Mouse (Mus musculus) MEL (cell line): ENCODE data around the gene Rab7. TPM values are rescaled to one million over a fixed set of nuclear protein-coding genes. Genes with fewer than 3 reads are reported as not detected.
"Not testable (repeated sequence)": the region's sequence is repeated elsewhere in the genome, so short reads cannot be mapped to it uniquely, and the experiment has no call there.

ENCODE experiments used
- DNase-seq: peaks from one replicate; pipeline ENCODE4 v3.0.0; 2011; ENCODE audit warnings: low read depth, low spot score
- H3K27ac ChIP-seq: 2 replicates; pipeline ENCODE4 v1.5.1; 2012; ENCODE audit warnings: low read depth, mild to moderate bottlenecking, control low read depth, low read length, moderate library complexity; ENCODE audit not compliant: control insufficient read depth
- H3K27me3 ChIP-seq, 2 experiments: fragments of 150-350 bp in 1 of 2; sonication (generic) in 1 of 2; 2 replicates each; pipeline ENCODE4 v1.6.1; 2012; ENCODE audit warnings: low read length in 2 of 2, mild to moderate bottlenecking in 2 of 2, improper control_type of control experiment in 1 of 2, moderate library complexity in 1 of 2; ENCODE audit not compliant: insufficient read depth in 2 of 2, control insufficient read depth in 1 of 2
- H3K36me3 ChIP-seq, 2 experiments: 2 replicates each; pipeline ENCODE4 v1.6.1; 2012 to 2014; ENCODE audit warnings: low read length in 2 of 2, improper control_type of control experiment in 1 of 2, inconsistent platforms in 1 of 2, mild to moderate bottlenecking in 1 of 2; ENCODE audit not compliant: insufficient read depth in 2 of 2, control insufficient read depth in 1 of 2
- H3K4me1 ChIP-seq, 2 experiments: fragments of 150-350 bp in 1 of 2; sonication (generic) in 1 of 2; 2 replicates each; pipeline ENCODE4 v1.6.1; 2012; ENCODE audit warnings: low read length in 2 of 2, improper control_type of control experiment in 1 of 2, mild to moderate bottlenecking in 1 of 2; ENCODE audit not compliant: insufficient read depth in 2 of 2, control insufficient read depth in 1 of 2
- H3K4me3 ChIP-seq, 2 experiments: fragments of 150-350 bp in 1 of 2; sonication (generic) in 1 of 2; 2 replicates each; pipeline ENCODE4 v1.5.1; 2012; ENCODE audit warnings: low read depth in 2 of 2, low read length in 2 of 2, mild to moderate bottlenecking in 2 of 2, moderate library complexity in 2 of 2, control low read depth in 1 of 2, improper control_type of control experiment in 1 of 2; ENCODE audit not compliant: control insufficient read depth in 1 of 2, insufficient read depth in 1 of 2
- H3K79me2 ChIP-seq: 2 replicates; pipeline ENCODE4 v1.6.1; 2012; ENCODE audit warnings: mild to moderate bottlenecking, low read length, moderate library complexity; ENCODE audit not compliant: control insufficient read depth, poor library complexity, insufficient read depth
- H3K9ac ChIP-seq: 2 replicates; pipeline ENCODE4 v1.6.1; 2012; ENCODE audit warnings: low read depth, mild to moderate bottlenecking, control low read depth, low read length, moderate library complexity; ENCODE audit not compliant: control insufficient read depth, poor library complexity, severe bottlenecking
- H3K9me3 ChIP-seq: fragments of 150-350 bp; sonication (generic); replicated peaks from 2 replicates; pipeline ENCODE4 v1.6.1; 2012; ENCODE audit warnings: mild to moderate bottlenecking, low read length, improper control_type of control experiment, moderate library complexity; ENCODE audit not compliant: insufficient read depth
- NRF1 ChIP-seq: IDR thresholded peaks from 2 replicates; pipeline ENCODE4 v1.6.1; 2014; ENCODE audit warnings: low read depth, mild to moderate bottlenecking, inconsistent platforms, low read length, improper control_type of control experiment, moderate library complexity; ENCODE audit not compliant: poor library complexity, insufficient read depth, severe bottlenecking
- TAL1 ChIP-seq: IDR thresholded peaks from 2 replicates; pipeline ENCODE4 v1.6.1; 2012; ENCODE audit warnings: mild to moderate bottlenecking, inconsistent platforms, low read length, moderate library complexity, mixed read lengths
- polyA plus RNA-seq, 2 experiments: library from polyadenylated mRNA; stranded (reverse) in 1 of 2; unstranded in 1 of 2; fragments of >175 nt in 1 of 2; fragments of >200 nt in 1 of 2; gene quantifications; 2 replicates each; pipeline versions ENCODE4 v1.2.1 to v1.2.4; 2012; ENCODE audit warnings: low replicate concordance in 2 of 2, low read depth in 1 of 2; ENCODE audit not compliant: insufficient read length in 2 of 2, insufficient read depth in 1 of 2, missing spikeins in 1 of 2
- total RNA-seq: library from RNA; depleted of rRNA; stranded (reverse); fragments of 300-350 nt; gene quantifications from 2 replicates; pipeline ENCODE4 v1.2.3, GENCODE M21; 2012; rRNA removed

Gene Rab7
- total and polyA plus RNA-seq, 3 experiments = 47.6 to 362 (median 234) TPM

DNA sequence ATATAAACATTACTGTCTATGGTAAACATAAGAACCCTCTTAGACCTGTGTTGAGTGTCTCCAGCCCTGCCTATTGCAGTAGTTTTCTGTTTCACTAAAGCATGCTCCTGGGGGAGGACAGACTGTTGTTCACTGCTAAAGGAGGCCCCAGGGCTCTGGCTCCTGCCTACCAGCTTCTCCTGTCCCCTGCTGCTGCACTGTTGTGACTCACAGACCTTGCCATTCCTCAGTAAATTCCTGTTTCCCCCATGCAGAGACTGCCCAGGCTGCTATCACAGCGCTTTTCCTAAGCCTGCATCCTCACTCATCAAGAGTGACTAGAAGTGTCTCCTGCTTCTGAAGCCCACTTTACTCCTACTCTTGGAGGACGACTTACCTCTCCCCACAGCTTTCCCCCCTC lies 75.0 kb downstream of the Rab7 start (continued):
- TF ChIP-seq TAL1 = no peak

DNA sequence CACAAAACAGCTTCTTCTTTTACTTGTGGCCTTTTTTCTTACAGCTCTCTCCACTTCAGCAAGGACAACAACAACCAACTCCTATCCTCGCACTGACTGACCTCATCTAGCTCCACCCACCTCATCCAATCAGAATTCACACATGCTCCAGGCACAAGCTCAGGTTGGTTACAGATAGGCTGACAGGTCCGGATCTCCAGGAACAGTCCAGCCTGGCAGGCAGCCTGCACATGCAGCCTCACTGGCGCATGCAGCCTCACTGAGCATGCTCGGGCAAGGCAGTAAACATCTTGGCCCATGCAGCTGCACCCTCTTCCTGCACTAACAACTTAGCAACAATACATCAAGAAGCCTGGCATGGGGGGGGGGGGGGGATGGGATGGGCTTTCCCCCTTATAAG lies 82.6 kb downstream of the Rab7 start:
- DNase-seq = peak; percentile 47
- not testable (repeated sequence) for H3K4me3 ChIP-seq, H3K9ac ChIP-seq
- TF ChIP-seq NRF1 = peak; percentile 65; the same call in 1 of the 2 replicates
- TF ChIP-seq, all 39 proteins: peak for 1; not testable (repeated sequence) for 38
- H3K27me3 ChIP-seq, H3K4me1 ChIP-seq, H3K9me3 ChIP-seq, H3K79me2 ChIP-seq, H3K36me3 ChIP-seq, H3K27ac ChIP-seq: not testable (repeated sequence)

Other genes with a start within 250 kb of the Rab7 start
- 3.1 and 4.0 TPM in 2 replicates for gene Rab43, start 233.1 kb downstream of the Rab7 start, total RNA-seq
- gene Rab43, start 233.1 kb downstream of the Rab7 start, polyA plus RNA-seq = 10 to 100 TPM in 1 of 2 experiments, not detected in 1; 13.2 TPM
- gene Gm45140, start 209.5 kb downstream of the Rab7 start, total RNA-seq = 9.6 and 9.9 TPM in 2 replicates
- gene Gm45140, start 209.5 kb downstream of the Rab7 start, polyA plus RNA-seq = 10 to 100 TPM in 1 of 2 experiments, not detected in 1; 26.2 TPM
- 60.5 and 64.5 TPM in 2 replicates for gene Isy1, start 206.5 kb downstream of the Rab7 start, total RNA-seq
- 100 to 1,000 TPM in 1 of 2 experiments, not detected in 1; 115 TPM for gene Isy1, start 206.5 kb downstream of the Rab7 start, polyA plus RNA-seq
- gene Cnbp, start 194.2 kb downstream of the Rab7 start, total RNA-seq = 726 and 879 TPM in 2 replicates
- 100 to 1,000 TPM; 201 to 652 TPM for gene Cnbp, start 194.2 kb downstream of the Rab7 start, polyA plus RNA-seq
- gene Copg1, start 157.5 kb downstream of the Rab7 start, total RNA-seq = 83.1 and 85.0 TPM in 2 replicates
- gene Copg1, start 157.5 kb downstream of the Rab7 start, polyA plus RNA-seq = 100 to 1,000 TPM; 117 to 681 TPM
- gene Hmces, start 131.3 kb downstream of the Rab7 start, total RNA-seq = 26.3 and 26.8 TPM in 2 replicates
- 10 to 100 TPM in 1 of 2 experiments, not detected in 1; 23.6 TPM for gene Hmces, start 131.3 kb downstream of the Rab7 start, polyA plus RNA-seq
- not detected in 2 replicates for gene H1fx, start 63.6 kb downstream of the Rab7 start, total RNA-seq
- not detected for gene H1fx, start 63.6 kb downstream of the Rab7 start, polyA plus RNA-seq
- 284 and 289 TPM in 2 replicates for gene Rpn1, start 39.2 kb upstream of the Rab7 start, total RNA-seq
- gene Rpn1, start 39.2 kb upstream of the Rab7 start, polyA plus RNA-seq = 100 to 1,000 TPM; 361 to 412 TPM
- gene Gata2, start 148.6 kb upstream of the Rab7 start, total RNA-seq = 3.7 and 7.7 TPM in 2 replicates
- gene Gata2, start 148.6 kb upstream of the Rab7 start, polyA plus RNA-seq = 10 to 100 TPM in 1 of 2 experiments, not detected in 1; 12.4 TPM
- gene Dnajb8, start 177.0 kb upstream of the Rab7 start, total RNA-seq = not detected in 2 replicates
- gene Dnajb8, start 177.0 kb upstream of the Rab7 start, polyA plus RNA-seq = not detected